Mouse (Mus musculus) stomach, postnatal 0 days (tissue): ENCODE data around the gene Dnajc12. TPM values are rescaled to one million over a fixed set of nuclear protein-coding genes. Genes with fewer than 3 reads are reported as not detected.
A peak's percentile ranks its signal among the peaks of the same experiment; 100 is the strongest.

Experiments used
- ATAC-seq: fragments of 200-750 bp; cut with Nextera tagmentation; 2 replicates; pipeline ENCODE4 v1.8.0; 2017; ENCODE audit not compliant: low FRiP score, low TSS enrichment
- DNase-seq: peaks from one replicate; pipeline ENCODE4 v3.0.0-alpha.2; 2016; ENCODE audit warnings: low spot score
- H3K27ac ChIP-seq: fragments of 300-500 bp; sonication (generic); replicated peaks from 2 replicates; pipeline ENCODE4 v1.5.1; 2014; ENCODE audit warnings: mild to moderate bottlenecking, control low read depth
- H3K27me3 ChIP-seq: fragments of 300-500 bp; sonication (generic); 2 replicates; pipeline ENCODE4 v1.6.1; 2014; ENCODE audit warnings: low read length; ENCODE audit not compliant: control insufficient read depth, insufficient read depth
- H3K36me3 ChIP-seq: fragments of 300-500 bp; sonication (generic); 2 replicates; pipeline ENCODE4 v1.6.1; 2014; ENCODE audit warnings: low read length, mixed read lengths; ENCODE audit not compliant: control insufficient read depth, insufficient read depth
- H3K4me1 ChIP-seq: fragments of 300-500 bp; sonication (generic); replicated peaks from 2 replicates; pipeline ENCODE4 v1.6.1; 2014; ENCODE audit warnings: antibody characterized with exemption; ENCODE audit not compliant: control insufficient read depth, insufficient read depth
- H3K4me2 ChIP-seq: fragments of 300-500 bp; sonication (generic); replicated peaks from 2 replicates; pipeline ENCODE4 v1.6.1; 2014; ENCODE audit warnings: low read depth, mild to moderate bottlenecking, control low read depth, moderate library complexity
- H3K4me3 ChIP-seq: fragments of 300-500 bp; sonication (generic); 2 replicates; pipeline ENCODE4 v1.5.1; 2014; ENCODE audit warnings: low read depth, low read length, control low read depth
- H3K9ac ChIP-seq: fragments of 300-500 bp; sonication (generic); 2 replicates; pipeline ENCODE4 v1.6.1; 2014; ENCODE audit warnings: mild to moderate bottlenecking, low read length, control low read depth, mixed read lengths
- H3K9me3 ChIP-seq: fragments of 300-500 bp; sonication (generic); 2 replicates; pipeline ENCODE4 v1.6.1; 2016; ENCODE audit warnings: low read length; ENCODE audit not compliant: control insufficient read depth
- CTCF ChIP-seq: IDR thresholded peaks from 2 replicates; pipeline ENCODE4 v1.5.1; 2016; ENCODE audit warnings: antibody characterized with exemption, low read depth, mild to moderate bottlenecking, moderate library complexity
- EP300 ChIP-seq: optimal IDR thresholded peaks from 2 replicates; pipeline ENCODE3; 2016; ENCODE audit warnings: antibody characterized with exemption
- WGBS: fragments of 180-500 bp; shearing (Covaris S2); extraction: QIAGEN DNeasy Blood & Tissue Kit; methylation state at CpG from one replicate; pipeline ENCODE4 v1.1.7; 2014; 5-methylcytosine and 5-hydroxymethylcytosine counted together
- polyA plus RNA-seq: library from polyadenylated mRNA; unstranded; fragments of >200 nt; fragmentation: Nextera tagmentation; extraction: Ambion mirVana; gene quantifications from 2 replicates; pipeline ENCODE4 v1.2.1, GENCODE M21; 2015

Gene Dnajc12
- polyA plus RNA-seq, 1 experiment from 2014 or later, result 10.2 TPM

DNA sequence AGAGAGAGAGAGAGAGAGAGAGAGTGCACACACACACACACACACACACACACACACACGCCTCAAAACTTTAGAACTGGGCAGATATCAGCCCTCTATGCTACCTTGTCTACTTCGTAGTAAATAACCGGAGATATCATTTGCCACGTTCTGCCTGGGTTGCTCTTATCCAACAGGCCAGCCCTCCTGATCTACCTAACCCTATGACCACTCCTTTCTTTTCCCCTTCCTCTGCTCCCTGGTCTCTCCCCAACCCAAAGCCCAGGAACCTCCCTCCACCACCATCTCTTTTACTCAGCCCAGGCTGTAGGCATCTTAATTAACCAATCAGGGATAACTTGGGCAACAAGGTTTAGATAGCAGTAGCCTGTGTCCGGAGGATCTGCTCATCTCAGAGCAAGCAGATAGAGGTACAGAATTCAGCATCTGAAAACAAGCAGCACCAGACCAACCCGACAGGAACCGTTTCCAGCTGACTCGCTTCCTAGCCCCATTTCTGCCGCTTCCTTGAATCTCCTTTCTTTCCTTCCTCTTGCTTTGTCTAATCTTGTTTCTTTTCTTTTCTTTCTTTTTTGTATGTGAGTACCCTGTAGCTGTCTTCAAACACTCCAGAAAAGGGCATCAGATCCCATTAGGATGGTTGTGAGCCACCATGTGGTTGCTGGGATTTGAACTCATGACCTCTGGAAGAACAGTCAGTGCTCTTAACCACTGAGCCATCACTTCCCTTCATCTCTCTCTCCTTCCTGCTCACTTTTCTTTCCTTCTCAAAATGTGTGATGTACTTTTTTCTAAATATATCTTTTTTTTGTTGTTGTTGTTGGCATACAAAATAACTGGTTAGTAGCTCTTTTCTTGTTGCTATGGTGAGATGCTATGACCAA, 41.6 kb downstream of the Dnajc12 start:
- no peak for TF ChIP-seq CTCF
- TF ChIP-seq EP300, result no peak
- H3K4me1 ChIP-seq, result no peaks in the 10 kb centered on the region
- no peaks in the 10 kb centered on the region for H3K36me3 ChIP-seq
- H3K27me3 ChIP-seq, result no peaks in the 10 kb centered on the region
- no peak for ATAC-seq
- H3K4me2 ChIP-seq, result no peak overlapping the region
- no peak overlapping the region for H3K9ac ChIP-seq
- no peak overlapping the region for H3K27ac ChIP-seq
- no peak for DNase-seq
- 82% methylated on average over 9 of the region's 9 CpGs for WGBS
- H3K9me3 ChIP-seq, result no peaks in the 10 kb centered on the region
- H3K4me3 ChIP-seq, result no peak overlapping the region

DNA sequence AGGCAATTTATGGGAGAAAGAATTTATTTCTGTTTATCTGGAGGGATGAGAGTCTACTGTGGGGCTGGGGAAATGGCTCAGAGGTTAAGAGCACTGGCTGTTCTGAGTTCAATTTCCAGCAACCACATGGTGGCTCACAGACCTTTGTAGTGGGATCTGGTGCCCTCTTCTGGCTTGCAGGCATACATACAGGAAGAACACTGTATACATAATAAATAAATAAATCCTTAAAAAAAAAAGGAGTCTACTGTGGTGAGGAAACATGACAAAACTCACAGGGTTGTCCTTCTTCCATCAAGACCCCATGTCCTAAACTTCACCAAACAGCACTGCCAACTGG, 42.2 kb downstream of the Dnajc12 start:
- ATAC-seq (no peak), DNase-seq (no peak)
- no peak overlapping the region for H3K4me2 ChIP-seq
- no peak overlapping the region for H3K27ac ChIP-seq
- H3K27me3 ChIP-seq, result no peaks in the 10 kb centered on the region
- H3K9ac ChIP-seq, result no peak overlapping the region
- no peak overlapping the region for H3K4me3 ChIP-seq
- no peaks in the 10 kb centered on the region for H3K36me3 ChIP-seq
- no peaks in the 10 kb centered on the region for H3K9me3 ChIP-seq
- no peaks in the 10 kb centered on the region for H3K4me1 ChIP-seq
- TF ChIP-seq EP300, result no peak
- peak; percentile 63 for TF ChIP-seq CTCF

DNA sequence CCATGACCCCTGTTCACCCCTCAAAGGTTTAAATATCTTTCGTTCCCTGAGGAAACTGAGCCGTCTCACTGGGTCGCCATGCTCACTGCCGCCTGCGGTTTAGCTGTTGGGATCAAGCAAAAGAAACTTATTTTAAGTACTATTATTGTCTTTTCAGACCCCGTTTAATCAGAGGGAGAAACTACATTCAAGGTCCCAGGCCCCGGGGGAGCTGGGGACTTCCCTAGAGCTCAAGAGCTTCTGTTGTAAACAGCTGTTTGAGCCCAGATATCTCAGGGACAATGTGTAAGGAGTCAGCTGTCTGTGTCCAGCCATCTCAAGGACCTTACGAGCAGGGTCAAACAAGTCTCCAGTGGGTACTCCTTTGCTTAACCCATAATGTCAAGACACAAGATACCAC, 44.9 kb downstream of the Dnajc12 start:
- H3K4me2 ChIP-seq, result no peak overlapping the region
- H3K36me3 ChIP-seq, result no peaks in the 10 kb centered on the region
- WGBS, result 80% methylated on average over 8 of the region's 8 CpGs

DNA sequence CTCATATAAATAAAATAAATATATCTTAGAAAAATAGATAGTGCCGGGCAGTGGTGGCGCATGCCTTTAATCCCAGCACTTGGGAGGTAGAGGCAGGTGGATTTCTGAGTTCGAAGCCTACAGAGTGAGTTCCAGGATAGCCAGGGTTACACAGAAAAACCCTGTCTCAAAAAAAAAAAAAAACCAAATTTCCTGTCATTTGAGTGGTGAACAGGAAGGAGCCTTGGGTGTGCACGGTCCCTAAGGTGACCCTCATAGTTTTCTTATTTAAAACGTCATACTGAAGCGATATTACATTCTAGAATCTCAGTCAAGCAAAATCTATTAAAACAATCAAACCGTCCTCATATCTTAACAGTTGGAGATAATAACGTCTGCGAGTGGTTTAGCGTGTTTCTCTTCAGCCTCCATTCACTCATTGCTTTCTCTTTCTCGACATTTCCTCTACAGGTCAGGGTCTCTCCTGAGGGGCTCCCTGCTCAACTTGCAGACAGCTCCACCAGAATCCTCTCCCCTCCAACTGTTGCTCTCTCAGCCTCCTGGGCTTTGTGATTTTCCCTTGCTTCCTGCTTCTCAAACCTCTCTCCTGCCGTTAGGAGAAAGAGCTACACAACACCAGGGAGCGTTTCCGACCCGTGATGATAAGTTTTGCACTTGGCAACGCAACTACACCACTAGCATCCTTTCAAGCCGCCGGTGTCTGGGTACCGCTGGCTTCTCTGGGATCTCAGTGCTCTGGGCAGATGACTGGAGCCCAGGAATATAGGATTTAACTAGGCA, 46.2 kb downstream of the Dnajc12 start:
- TF ChIP-seq EP300 (no peak), CTCF (no peak)
- Histone ChIP-seq H3K27me3 (no peaks in the 10 kb centered on the region), H3K9ac (peak overlapping the region; percentile 55), H3K9me3 (no peaks in the 10 kb centered on the region), H3K27ac (peak overlapping the region; percentile 53; the same call in 1 of the 2 replicates), H3K36me3 (no peaks in the 10 kb centered on the region), H3K4me3 (peak overlapping the region; percentile 80), H3K4me2 (peak overlapping the region; percentile 56), H3K4me1 (no peaks in the 10 kb centered on the region)
- DNase-seq (peak; percentile 27), ATAC-seq (no peak)
- WGBS, result 15% methylated on average over 19 of the region's 19 CpGs

More for the DNA sequence above, 44.9 kb downstream of the Dnajc12 start:
- ATAC-seq (no peak), DNase-seq (no peak)
- Histone ChIP-seq H3K9ac (no peak overlapping the region), H3K27me3 (no peaks in the 10 kb centered on the region), H3K4me3 (no peak overlapping the region), H3K4me1 (no peaks in the 10 kb centered on the region), H3K27ac (no peak overlapping the region), H3K9me3 (no peaks in the 10 kb centered on the region)
- TF ChIP-seq CTCF (no peak), EP300 (no peak)

DNA sequence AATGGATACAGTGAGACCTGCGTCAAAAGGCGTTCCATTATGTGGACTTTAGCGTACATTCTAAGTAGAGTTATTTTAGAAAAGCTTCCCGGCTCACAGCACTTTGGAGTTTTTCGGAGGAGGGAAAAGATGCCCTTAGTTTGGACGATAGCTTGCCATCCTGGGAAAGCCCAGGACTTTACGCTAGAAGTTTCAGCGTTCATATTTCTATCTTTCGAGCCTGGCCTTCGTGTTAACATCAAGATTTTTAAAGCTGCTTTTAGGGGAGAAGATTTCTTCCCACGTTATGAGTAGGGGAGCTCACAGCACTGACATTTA, 46.7 kb downstream of the Dnajc12 start:
- H3K36me3 ChIP-seq, result no peaks in the 10 kb centered on the region
- H3K4me1 ChIP-seq, result no peaks in the 10 kb centered on the region
- H3K9ac ChIP-seq, result peak overlapping the region; percentile 55
- peak overlapping the region; percentile 35; the same call in 1 of the 2 replicates for H3K27ac ChIP-seq
- H3K4me2 ChIP-seq, result peak overlapping the region; percentile 56
- H3K4me3 ChIP-seq, result peak overlapping the region; percentile 80
- no peaks in the 10 kb centered on the region for H3K27me3 ChIP-seq
- no peaks in the 10 kb centered on the region for H3K9me3 ChIP-seq
- TF ChIP-seq EP300, result no peak
- no peak for DNase-seq
- no peak for ATAC-seq
- under 1% methylated on average over 11 of the region's 11 CpGs for WGBS

DNA sequence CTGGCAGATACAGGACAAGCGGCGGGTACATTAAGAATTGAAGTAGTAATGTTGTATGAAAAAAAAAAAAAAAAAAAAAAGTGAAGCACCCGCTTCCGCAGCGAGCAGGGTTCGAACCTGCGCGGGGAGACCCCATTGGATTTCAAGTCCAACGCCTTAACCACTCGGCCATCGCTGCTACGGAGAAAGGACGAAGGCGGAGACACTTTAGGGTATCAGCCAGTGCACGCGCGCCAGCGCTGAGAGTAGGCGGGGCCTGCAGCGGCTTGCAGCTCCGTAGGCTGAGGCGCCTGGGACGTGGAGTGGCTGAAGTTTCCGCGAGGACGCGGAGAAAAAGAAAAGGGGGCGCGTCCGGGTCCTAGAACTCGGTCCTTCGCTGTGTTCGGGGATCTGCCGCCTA, 47.1 kb downstream of the Dnajc12 start:
- Histone ChIP-seq H3K4me2 (peak overlapping the region; percentile 56), H3K27ac (peak overlapping the region; percentile 80), H3K9me3 (no peaks in the 10 kb centered on the region), H3K4me1 (no peaks in the 10 kb centered on the region), H3K4me3 (peak overlapping the region; percentile 80), H3K36me3 (no peaks in the 10 kb centered on the region), H3K9ac (peak overlapping the region; percentile 72), H3K27me3 (no peaks in the 10 kb centered on the region)
- peak; percentile 99 for DNase-seq
- TF ChIP-seq CTCF (no peak), EP300 (peak; percentile 47)
- peak; percentile 95 for ATAC-seq
- WGBS, result under 1% methylated on average over 32 of the region's 34 CpGs
